Mouse (Mus musculus): ENCODE results near the gene Sass6.
A peak's percentile ranks its signal among the peaks of the same experiment; 100 is the strongest.
"Not testable (repeated sequence)": the region's sequence is repeated elsewhere in the genome, so short reads cannot be mapped to it uniquely, and the experiment has no call there.

Sass6 gene

GRCm38 (mm10) chr3:116631459-116631858 is 36.7 kb downstream of the Sass6 start:
- no peak for DNase-seq (ENCODE audit: extremely low read depth, low read depth, low spot score)

DNA sequence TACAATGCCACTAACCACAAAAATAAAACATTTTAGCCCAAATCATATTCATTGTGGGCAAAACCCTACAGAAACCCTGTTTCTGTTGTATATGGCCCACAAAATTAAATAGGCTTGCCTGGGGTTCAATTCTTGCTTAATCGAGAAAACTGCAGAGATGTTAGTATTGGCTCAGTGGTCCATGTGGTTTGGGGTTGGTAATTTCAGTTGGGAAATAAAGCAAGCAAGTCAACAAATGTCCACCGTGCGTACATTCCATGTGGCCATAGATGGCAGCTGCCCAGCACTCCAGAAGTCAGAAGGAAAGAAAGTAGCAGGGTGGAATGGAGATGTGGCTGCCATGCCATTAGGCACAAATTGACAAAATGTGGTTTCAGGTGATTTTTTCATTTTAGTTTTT is 38.2 kb downstream of the Sass6 start:
- no peak for DNase-seq (ENCODE audit: extremely low read depth, low read depth, low spot score)

GRCm38 (mm10) chr3:116634091-116634490 is 39.3 kb downstream of the Sass6 start:
- no peak for DNase-seq (ENCODE audit: extremely low read depth, low read depth, low spot score)

DNA sequence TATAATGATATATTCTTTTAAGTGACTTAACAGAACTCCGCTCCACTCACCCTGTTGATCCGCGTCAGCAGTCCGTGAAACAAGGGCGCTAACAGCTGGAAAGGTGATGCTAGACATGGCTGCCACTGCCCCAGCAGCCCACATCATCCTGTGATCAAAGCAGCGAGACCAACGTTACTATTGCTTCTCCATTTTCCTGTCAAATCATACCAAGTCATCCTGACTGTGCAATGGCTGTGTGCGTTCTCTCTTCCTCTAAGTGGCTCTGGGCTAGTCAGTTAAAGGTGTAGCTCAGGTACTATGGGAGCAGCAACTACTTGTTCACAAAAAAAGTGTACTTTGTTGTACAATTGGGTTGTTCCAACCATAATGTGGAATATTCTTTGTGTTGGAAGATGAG is 40.1 kb downstream of the Sass6 start:
- DNase-seq (ENCODE audit: extremely low read depth, low read depth, low spot score): no peak

GRCm38 (mm10) chr3:116635799-116636198 is 41.0 kb downstream of the Sass6 start:
- no peak for DNase-seq (ENCODE audit: extremely low read depth, low read depth, low spot score)

DNA sequence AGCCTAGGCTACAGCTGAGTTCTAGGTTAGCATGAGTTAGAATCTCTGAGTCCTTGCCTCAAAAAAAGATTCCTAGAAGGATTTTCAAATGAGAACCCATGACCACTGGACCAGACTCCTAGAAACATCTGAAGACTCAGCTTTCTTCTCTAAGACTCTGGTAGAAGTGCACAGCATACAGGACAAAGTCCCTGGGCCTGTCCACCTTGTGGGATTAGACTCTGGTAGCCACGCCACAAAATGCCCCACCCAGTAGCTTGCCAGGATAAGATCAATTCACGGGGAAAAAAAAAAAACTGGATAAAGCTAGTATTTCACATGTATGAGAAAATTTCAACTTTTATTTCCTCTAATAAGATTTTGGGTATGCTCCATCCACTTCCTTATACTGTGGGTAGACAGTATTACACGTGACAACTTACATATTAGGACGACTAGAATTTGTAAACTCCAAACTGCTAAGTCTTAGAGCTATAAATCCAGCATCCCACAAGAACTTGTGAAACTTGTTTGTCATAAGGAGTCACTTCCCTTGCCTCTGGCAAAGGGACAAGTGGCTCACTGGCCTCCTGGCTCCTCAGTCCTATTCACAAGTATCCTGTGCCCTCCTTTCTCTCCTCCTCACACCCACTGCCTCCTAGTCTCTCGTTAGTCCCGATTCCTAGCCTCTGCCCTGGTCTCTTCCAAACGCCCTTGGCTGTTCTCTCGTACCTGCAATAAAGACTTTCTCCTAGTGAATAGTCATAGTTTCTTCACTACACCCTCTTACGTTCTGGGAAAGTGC is 43.1 kb downstream of the Sass6 start:
- peak; percentile 67 for DNase-seq (ENCODE audit: extremely low read depth, low read depth, low spot score)

GRCm38 (mm10) chr3:116638572-116638971 is 43.8 kb downstream of the Sass6 start:
- DNase-seq (ENCODE audit: extremely low read depth, low read depth, low spot score): no peak

DNA sequence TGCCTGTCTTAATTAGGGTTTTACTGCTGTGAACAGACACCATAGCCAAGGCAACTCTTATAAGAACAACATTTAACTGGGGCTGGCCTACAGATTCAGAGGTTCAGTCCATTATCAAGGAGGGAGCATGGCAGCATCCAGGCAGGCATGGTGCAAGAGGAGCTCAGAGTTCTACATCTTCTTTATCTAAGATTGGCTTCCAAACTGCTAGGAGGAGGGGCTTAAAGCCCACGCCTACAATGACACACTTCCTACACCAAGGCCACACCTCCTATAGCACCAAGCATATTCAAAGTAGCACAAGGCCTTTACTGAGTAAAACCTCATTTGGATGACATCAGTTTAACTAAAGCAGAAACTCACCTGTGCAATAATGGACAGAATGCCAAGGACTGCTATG is 45.2 kb downstream of the Sass6 start:
- DNase-seq (ENCODE audit: extremely low read depth, low read depth, low spot score): no peak

GRCm38 (mm10) chr3:116641811-116642371 is 47.1 kb downstream of the Sass6 start:
- DNase-seq (ENCODE audit: extremely low read depth, low read depth, low spot score): no peak

DNA sequence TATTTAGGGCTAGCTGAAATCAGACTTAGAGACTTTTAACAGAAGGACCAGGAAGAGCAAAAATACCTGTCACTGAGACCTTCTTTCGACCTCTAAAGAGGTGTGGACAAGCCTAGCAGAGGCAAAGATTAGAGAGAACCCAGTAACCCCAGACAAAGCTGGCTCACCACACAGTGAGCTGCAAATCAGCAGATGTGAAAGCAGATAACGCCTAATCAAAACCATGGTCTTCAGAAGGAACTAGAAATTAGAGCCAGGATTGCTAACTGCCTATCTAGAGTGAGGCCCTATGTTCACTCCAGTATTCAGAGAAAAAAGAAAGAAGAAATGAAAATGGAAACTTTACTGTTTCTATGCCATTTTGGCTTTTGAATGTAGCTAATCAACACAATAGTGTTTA is 47.6 kb downstream of the Sass6 start:
- no peak for DNase-seq (ENCODE audit: extremely low read depth, low read depth, low spot score)

- no peak for DNase-seq (ENCODE audit: extremely low read depth, low read depth, low spot score)
These were observed 51.6 kb downstream of the Sass6 start for GRCm38 (mm10) chr3:116646387-116646786.

DNA sequence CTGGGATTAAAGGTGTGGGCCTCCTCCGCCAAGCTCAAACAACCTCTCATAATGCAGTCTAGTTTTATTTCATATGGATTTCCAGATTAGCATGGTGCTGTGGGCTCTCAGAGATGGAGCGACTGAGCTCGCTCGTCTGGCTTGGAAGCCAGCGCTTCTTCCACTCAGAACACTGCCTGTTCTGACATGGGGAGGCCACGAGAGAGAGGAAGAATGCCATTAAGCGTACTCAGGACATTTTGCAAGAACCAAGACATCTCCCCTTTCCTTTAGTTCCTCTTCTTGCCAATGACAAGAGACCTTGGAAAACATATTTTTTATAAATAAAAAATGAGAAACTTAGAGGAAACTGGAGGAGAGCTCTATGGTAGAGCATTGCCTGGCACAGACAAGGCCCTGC is 54.0 kb downstream of the Sass6 start:
- no peak for DNase-seq (ENCODE audit: extremely low read depth, low read depth, low spot score)

DNA sequence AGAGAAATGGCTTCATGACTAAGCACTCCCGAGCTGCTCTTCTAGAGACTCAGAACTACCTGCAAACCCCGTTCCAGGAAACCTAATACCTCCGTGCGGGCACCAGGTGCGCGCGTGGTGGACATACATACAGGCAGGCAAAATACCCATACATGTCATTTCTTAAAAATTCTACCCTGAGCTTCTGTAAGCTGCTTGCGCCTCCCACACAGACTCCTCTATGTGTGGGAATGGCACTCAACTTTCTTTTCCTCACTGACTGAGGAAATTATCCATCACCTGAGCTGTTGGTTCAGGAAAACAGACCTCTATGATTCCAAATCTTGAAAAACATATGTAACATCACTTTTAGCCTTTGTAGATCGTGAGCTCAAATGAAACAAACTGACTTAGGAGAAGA is 55.9 kb downstream of the Sass6 start:
- no peak for DNase-seq (ENCODE audit: extremely low read depth, low read depth, low spot score)

DNA sequence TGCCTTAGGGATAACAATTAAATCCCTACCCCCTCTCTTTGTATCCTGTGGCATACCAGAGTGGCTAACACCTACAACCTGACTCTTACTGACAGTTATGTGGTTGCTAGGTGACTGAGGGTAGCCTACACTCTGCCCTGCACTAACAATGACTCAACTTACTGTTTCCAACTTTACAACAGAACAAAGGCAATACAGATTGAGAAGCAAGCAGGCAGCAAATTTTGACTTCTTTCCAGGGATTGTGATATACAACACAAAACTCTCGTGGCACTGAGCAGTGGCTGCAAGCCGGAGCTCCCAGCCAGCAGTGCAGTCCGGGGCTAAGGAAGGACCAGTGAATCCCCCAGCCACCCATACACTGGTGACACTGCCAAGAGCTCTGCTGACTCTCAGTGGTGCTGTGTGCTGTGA is 57.3 kb downstream of the Sass6 start:
- DNase-seq (ENCODE audit: extremely low read depth, low read depth, low spot score): peak; percentile 14

DNA sequence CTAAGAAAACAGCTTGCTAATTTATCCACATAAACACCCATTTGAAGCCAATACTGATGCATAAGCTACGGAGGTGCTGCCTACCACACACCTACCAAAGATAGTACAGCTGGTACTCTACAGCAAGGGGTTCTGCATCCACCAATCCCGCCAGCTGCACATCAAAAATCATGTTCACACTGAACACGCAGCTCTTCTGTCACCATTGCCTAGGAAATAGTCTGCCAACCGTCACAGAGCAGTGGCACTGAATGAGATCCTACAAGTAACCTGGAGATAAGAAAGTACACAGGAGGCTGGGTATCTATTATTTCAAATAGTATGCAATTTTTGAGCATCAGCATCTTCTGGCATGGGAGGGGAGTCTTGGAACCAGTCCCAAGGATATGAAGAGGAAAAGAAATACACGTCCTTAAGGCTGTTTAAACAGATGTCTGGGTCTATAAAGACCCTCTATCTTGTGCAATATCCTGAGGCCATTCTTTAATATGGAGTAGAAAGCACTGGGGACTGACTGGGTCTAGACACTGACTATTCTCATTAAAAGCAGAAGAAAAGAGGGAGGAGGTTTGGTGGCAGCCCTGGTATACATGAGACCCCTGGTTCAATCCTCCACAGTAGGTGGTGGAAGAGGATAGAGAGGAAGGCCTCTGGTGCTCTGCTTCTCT is 58.6 kb downstream of the Sass6 start:
- DNase-seq (ENCODE audit: extremely low read depth, low read depth, low spot score): no peak

DNA sequence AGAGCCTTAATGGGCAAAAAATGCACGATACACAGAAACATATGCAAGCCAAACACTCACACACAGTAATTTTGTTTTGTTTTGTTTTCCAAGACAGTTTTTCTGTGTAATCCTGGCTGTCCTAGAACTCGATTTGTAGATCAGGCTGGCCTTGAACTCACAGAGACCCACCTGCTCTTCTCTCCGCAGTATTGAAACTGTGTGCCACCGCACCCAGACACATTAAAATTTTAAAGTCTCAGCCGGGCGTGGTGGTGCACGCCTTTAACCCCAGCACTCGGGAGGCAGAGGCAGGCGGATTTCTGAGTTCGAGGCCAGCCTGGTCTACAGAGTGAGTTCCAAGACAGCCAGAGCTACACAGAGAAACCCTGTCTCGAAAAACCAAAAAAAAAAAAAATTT is 59.3 kb downstream of the Sass6 start:
- not testable (repeated sequence) for DNase-seq (ENCODE audit: extremely low read depth, low read depth, low spot score)

DNA sequence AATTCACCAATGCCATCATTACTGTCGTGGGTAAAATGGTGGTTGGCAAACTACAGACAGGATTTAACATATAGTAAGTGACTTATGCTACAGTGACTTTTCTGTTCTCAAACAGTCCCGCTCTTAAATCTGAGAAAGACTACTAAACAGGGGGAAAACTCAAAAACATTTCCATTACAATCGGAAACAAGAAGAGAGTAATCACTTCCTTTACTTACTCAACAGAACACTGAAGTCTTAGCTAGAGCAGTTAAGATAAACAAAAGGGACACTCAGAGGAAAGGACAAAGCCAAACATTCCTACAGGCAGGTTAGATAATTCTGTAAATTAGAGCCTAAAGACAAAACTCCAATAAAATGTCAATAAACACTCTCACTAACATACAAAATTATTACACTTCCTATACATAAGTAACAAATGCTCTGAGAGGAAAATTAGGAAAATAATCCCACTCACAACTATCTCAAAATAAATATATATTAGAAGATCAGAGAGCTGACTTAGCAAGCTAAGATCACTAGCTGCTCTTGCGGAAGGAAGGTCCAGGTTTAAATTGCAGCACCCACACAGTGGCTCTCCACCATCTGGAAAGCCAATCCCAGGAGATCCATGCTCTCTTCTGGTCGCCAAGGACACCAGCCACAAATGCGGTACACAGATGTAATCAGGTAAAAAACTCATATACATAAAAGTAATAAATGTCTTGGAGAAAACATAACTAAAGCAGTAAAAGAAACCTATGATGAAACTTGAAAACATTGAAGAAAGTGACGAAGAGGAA is 61.6 kb downstream of the Sass6 start:
- DNase-seq (ENCODE audit: extremely low read depth, low read depth, low spot score): no peak

DNA sequence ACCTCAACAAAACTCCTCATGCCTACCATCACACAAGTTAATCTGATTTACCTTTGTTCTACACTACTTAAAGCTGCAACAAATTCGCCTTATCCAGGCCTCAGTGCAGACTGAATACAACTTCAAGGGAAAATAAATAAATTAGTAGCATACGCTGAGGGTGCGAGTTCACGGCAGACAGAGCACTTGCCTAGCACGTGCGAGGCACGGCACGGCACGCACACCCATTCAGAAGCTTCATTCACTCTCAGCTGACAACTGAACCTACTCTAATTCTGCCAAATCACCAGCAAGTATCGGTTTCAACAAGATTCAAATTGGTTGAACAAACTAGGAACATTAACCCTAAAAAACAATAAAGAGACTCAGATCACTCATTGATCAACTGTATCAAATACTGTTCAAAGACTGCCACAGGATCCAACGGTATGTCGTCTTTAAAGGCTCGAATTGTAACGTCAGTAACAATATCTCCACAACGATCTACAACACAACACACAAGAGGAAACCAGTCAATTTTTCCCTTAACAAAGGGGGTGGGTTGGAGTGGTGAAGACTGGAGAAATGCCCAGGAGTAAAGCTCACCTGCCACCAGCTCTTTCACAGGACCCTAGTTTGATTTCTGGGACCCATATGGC is 64.3 kb downstream of the Sass6 start:
- DNase-seq (ENCODE audit: extremely low read depth, low read depth, low spot score): no peak

GRCm38 (mm10) chr3:116659856-116660430 is 65.2 kb downstream of the Sass6 start:
- DNase-seq (ENCODE audit: extremely low read depth, low read depth, low spot score): no peak

GRCm38 (mm10) chr3:116661288-116661869 is 66.6 kb downstream of the Sass6 start:
- DNase-seq (ENCODE audit: extremely low read depth, low read depth, low spot score): no peak

All from fat pad, adult 2 months (tissue).